Mouse (Mus musculus): ENCODE measurements around the gene Hcn1. TPM values are rescaled to one million over a fixed set of nuclear protein-coding genes. Genes with fewer than 3 reads are reported as not detected.

Hcn1 gene
- polyA plus RNA-seq, 1 experiment from 2014 or later, result 0.10 TPM

- no peaks in the 10 kb centered on the region for H3K27me3 ChIP-seq
- no peak overlapping the region for H3K4me2 ChIP-seq (replicated peaks)
- ATAC-seq (ENCODE audit: low FRiP score, low read depth), result no peak
- H3K27ac ChIP-seq (replicated peaks), result no peak overlapping the region
- no peak overlapping the region for H3K9ac ChIP-seq (replicated peaks)
- WGBS, result 10% methylated on average over 1 of the region's 1 CpGs
- no peaks in the 10 kb centered on the region for H3K36me3 ChIP-seq
- no peaks in the 10 kb centered on the region for H3K4me1 ChIP-seq
- no peak overlapping the region for H3K4me3 ChIP-seq
- H3K9me3 ChIP-seq, result no peaks in the 10 kb centered on the region
Measured at GRCm38 (mm10) chr13:117836658-117837057, 234.5 kb downstream of the Hcn1 start.

- ATAC-seq (ENCODE audit: low FRiP score, low read depth), result no peak
- Histone ChIP-seq H3K9ac (replicated peaks) (no peak overlapping the region), H3K36me3 (no peaks in the 10 kb centered on the region), H3K27ac (replicated peaks) (no peak overlapping the region), H3K4me3 (no peak overlapping the region), H3K9me3 (no peaks in the 10 kb centered on the region), H3K4me2 (replicated peaks) (no peak overlapping the region), H3K27me3 (no peaks in the 10 kb centered on the region), H3K4me1 (no peaks in the 10 kb centered on the region)
- WGBS, result 93% methylated on average over 7 of the region's 7 CpGs
Measured at GRCm38 (mm10) chr13:117838264-117838663, 236.1 kb downstream of the Hcn1 start.

DNA sequence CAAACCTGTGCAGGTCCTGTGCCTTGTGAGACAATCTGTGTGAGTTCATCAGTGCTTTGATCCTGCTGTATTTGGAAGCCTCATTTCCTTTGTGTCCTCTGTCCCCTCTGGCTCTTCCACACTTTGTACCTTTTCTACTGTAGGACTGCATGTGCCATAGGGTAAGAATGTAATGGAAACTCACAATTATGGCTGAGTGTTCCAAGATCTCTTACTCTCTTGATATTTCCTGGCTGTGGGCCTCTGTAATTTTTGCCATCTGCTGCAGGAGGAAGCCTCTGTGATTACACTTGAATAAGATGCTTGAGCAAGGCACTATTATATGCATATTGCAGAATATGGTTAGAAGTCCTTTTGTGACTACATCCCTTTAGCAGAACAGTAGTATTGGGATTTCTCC is 240.2 kb downstream of the Hcn1 start:
- Histone ChIP-seq H3K9ac (replicated peaks) (no peak overlapping the region), H3K4me2 (replicated peaks) (no peak overlapping the region), H3K9me3 (no peaks in the 10 kb centered on the region), H3K27ac (replicated peaks) (no peak overlapping the region), H3K4me1 (no peaks in the 10 kb centered on the region), H3K27me3 (no peaks in the 10 kb centered on the region), H3K36me3 (no peaks in the 10 kb centered on the region), H3K4me3 (no peak overlapping the region)
- ATAC-seq (ENCODE audit: low FRiP score, low read depth), result no peak

- no peaks in the 10 kb centered on the region for H3K36me3 ChIP-seq
- no peaks in the 10 kb centered on the region for H3K4me1 ChIP-seq
- no peak for ATAC-seq (ENCODE audit: low FRiP score, low read depth)
- H3K9ac ChIP-seq (replicated peaks), result no peak overlapping the region
- no peak overlapping the region for H3K27ac ChIP-seq (replicated peaks)
- H3K9me3 ChIP-seq, result no peaks in the 10 kb centered on the region
- no peak overlapping the region for H3K4me3 ChIP-seq
- no peak overlapping the region for H3K4me2 ChIP-seq (replicated peaks)
- H3K27me3 ChIP-seq, result no peaks in the 10 kb centered on the region
- 96% methylated on average over 2 of the region's 2 CpGs for WGBS
Measured at GRCm38 (mm10) chr13:117847290-117847689, 245.2 kb downstream of the Hcn1 start.

- no peak overlapping the region for H3K9ac ChIP-seq (replicated peaks)
- H3K27me3 ChIP-seq, result no peaks in the 10 kb centered on the region
- no peak overlapping the region for H3K4me2 ChIP-seq (replicated peaks)
- 93% methylated on average over 4 of the region's 4 CpGs for WGBS
- H3K36me3 ChIP-seq, result no peaks in the 10 kb centered on the region
- H3K4me1 ChIP-seq, result no peaks in the 10 kb centered on the region
- H3K4me3 ChIP-seq, result no peak overlapping the region
- H3K9me3 ChIP-seq, result no peaks in the 10 kb centered on the region
- no peak overlapping the region for H3K27ac ChIP-seq (replicated peaks)
- no peak for ATAC-seq (ENCODE audit: low FRiP score, low read depth)
Measured at GRCm38 (mm10) chr13:117848757-117849156, 246.6 kb downstream of the Hcn1 start.

DNA sequence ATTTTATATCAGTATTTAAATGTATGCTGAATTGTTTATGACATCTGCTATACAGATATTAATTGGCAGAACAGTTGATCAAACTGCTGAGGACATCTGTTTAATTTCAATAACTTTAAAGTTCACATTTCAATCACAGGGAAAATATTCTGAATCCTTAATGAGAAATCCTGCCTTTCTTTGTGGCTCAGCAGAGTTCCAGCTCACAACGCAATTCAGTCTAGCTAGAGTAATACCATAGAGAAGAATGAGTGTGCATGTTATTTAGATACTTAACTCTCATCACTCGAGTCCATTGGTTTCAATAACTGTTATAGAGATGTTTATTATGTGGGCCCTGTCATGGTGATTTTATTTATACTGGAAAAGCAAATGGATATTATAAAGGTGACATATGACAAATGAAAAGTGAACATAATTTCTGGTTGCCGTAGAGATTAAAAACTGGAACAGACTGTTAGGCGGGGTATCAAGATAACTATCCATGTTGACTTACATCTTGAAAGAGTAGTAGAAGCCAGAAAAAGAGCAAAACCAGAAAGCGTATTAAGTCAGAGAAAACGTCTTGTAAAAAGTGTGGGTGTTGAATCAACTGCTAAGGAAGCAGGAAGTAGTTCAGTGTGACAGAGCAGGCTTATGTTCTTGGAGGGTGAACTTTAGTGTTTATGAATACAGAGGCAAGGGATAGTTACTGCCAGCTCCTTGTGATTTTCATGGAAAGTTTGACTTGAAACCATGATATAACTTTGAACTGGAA is 250.0 kb downstream of the Hcn1 start:
- Histone ChIP-seq H3K27me3 (no peaks in the 10 kb centered on the region), H3K4me1 (no peaks in the 10 kb centered on the region), H3K4me3 (no peak overlapping the region), H3K36me3 (no peaks in the 10 kb centered on the region), H3K9ac (replicated peaks) (no peak overlapping the region), H3K4me2 (replicated peaks) (no peak overlapping the region), H3K9me3 (no peaks in the 10 kb centered on the region), H3K27ac (replicated peaks) (no peak overlapping the region)
- WGBS, result 86% methylated on average over 6 of the region's 6 CpGs
- ATAC-seq (ENCODE audit: low FRiP score, low read depth), result no peak

DNA sequence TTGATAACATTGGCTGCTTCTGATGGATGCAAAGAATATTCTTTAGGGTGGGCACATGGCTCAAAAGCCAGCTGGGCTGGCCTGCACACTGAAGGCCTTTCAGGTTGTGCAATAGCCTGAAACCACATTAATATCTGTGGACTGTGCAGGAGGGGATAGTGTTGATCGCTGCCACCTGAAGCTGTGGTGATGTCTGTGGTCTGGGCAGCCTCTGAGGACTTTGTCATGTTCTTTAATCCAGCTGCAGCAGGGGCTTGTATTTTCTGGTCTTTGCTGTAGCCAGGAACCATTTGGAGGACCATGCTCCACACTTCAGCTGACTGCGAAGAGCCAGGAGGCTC is 250.6 kb downstream of the Hcn1 start:
- Histone ChIP-seq H3K36me3 (no peaks in the 10 kb centered on the region), H3K4me2 (replicated peaks) (no peak overlapping the region), H3K4me3 (no peak overlapping the region), H3K27ac (replicated peaks) (no peak overlapping the region), H3K27me3 (no peaks in the 10 kb centered on the region), H3K9me3 (no peaks in the 10 kb centered on the region), H3K9ac (replicated peaks) (no peak overlapping the region), H3K4me1 (no peaks in the 10 kb centered on the region)
- no peak for ATAC-seq (ENCODE audit: low FRiP score, low read depth)
- 89% methylated on average over 2 of the region's 2 CpGs for WGBS

GRCm38 (mm10) chr13:117858416-117858815 is 256.3 kb downstream of the Hcn1 start:
- Histone ChIP-seq H3K4me3 (no peak overlapping the region), H3K9me3 (no peaks in the 10 kb centered on the region), H3K36me3 (no peaks in the 10 kb centered on the region), H3K27me3 (no peaks in the 10 kb centered on the region), H3K4me2 (replicated peaks) (no peak overlapping the region), H3K4me1 (no peaks in the 10 kb centered on the region), H3K27ac (replicated peaks) (no peak overlapping the region), H3K9ac (replicated peaks) (no peak overlapping the region)
- no peak for ATAC-seq (ENCODE audit: low FRiP score, low read depth)
- 76% methylated on average over 3 of the region's 3 CpGs for WGBS

- Histone ChIP-seq H3K27ac (replicated peaks) (no peak overlapping the region), H3K4me3 (no peak overlapping the region), H3K4me1 (no peaks in the 10 kb centered on the region), H3K27me3 (no peaks in the 10 kb centered on the region), H3K9ac (replicated peaks) (no peak overlapping the region), H3K4me2 (replicated peaks) (no peak overlapping the region), H3K36me3 (no peaks in the 10 kb centered on the region), H3K9me3 (no peaks in the 10 kb centered on the region)
- no peak for ATAC-seq (ENCODE audit: low FRiP score, low read depth)
- 77% methylated on average over 8 of the region's 8 CpGs for WGBS
Measured at GRCm38 (mm10) chr13:117877787-117878186, 275.7 kb downstream of the Hcn1 start.

GRCm38 (mm10) chr13:117880471-117881225 is 278.5 kb downstream of the Hcn1 start:
- no peak overlapping the region for H3K9ac ChIP-seq (replicated peaks)

DNA sequence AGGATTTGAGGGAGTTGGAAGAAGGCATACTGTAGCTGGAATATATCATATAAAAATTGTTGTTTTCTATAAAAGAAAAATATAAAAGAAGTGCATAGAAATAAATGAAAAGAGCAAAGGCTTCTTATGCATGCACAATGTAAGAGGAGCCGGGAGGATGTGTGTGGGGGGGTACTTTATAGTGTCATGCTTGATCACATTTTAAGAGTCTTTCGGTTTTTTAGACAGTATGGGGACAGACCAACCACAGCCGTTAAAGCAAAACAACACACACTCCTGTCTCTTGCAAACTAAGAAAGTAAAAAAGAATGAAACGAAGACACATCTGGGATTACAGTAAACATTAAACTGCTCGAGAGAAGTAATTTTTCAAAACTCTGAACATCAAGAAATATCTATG is 290.0 kb downstream of the Hcn1 start:
- no peak for ATAC-seq (ENCODE audit: low FRiP score, low read depth)
- H3K4me2 ChIP-seq (replicated peaks), result no peak overlapping the region
- H3K4me3 ChIP-seq, result no peak overlapping the region
- H3K9me3 ChIP-seq, result no peaks in the 10 kb centered on the region
- no peaks in the 10 kb centered on the region for H3K36me3 ChIP-seq
- H3K27ac ChIP-seq (replicated peaks), result no peak overlapping the region
- 90% methylated on average over 5 of the region's 5 CpGs for WGBS
- no peaks in the 10 kb centered on the region for H3K4me1 ChIP-seq
- H3K9ac ChIP-seq (replicated peaks), result no peak overlapping the region
- no peaks in the 10 kb centered on the region for H3K27me3 ChIP-seq

More at GRCm38 (mm10) chr13:117880471-117881225, 278.5 kb downstream of the Hcn1 start:
- no peaks in the 10 kb centered on the region for H3K27me3 ChIP-seq
- ATAC-seq (ENCODE audit: low FRiP score, low read depth), result no peak
- no peak overlapping the region for H3K4me3 ChIP-seq
- no peaks in the 10 kb centered on the region for H3K9me3 ChIP-seq
- no peak overlapping the region for H3K4me2 ChIP-seq (replicated peaks)
- 91% methylated on average over 4 of the region's 4 CpGs for WGBS
- H3K4me1 ChIP-seq, result no peaks in the 10 kb centered on the region
- H3K27ac ChIP-seq (replicated peaks), result no peak overlapping the region
- H3K36me3 ChIP-seq, result no peaks in the 10 kb centered on the region

DNA sequence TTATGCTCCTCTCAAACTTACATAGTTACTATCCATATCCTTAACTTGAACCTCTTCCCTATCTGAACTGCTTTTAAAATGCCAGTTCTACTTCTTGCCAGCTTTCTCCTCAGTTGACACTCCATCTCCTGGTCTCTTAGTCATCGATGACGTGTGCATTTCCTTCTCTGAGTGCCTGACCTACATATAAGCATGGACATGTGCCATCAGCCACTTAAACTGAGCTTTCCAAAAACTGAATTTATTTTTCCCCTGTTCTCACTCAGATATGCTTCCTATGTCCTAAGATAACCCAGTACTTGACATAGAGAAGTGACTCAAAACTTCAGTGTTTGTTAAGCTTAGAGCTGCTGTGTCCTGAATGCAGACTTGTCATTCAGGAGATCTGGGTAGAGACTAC is 295.9 kb downstream of the Hcn1 start:
- H3K4me1 ChIP-seq, result no peaks in the 10 kb centered on the region
- no peaks in the 10 kb centered on the region for H3K9me3 ChIP-seq
- no peak for ATAC-seq (ENCODE audit: low FRiP score, low read depth)
- no peaks in the 10 kb centered on the region for H3K36me3 ChIP-seq
- no peak overlapping the region for H3K27ac ChIP-seq (replicated peaks)
- no peak overlapping the region for H3K4me3 ChIP-seq
- no peaks in the 10 kb centered on the region for H3K27me3 ChIP-seq
- H3K9ac ChIP-seq (replicated peaks), result no peak overlapping the region
- no peak overlapping the region for H3K4me2 ChIP-seq (replicated peaks)
- WGBS, result 91% methylated on average over 2 of the region's 2 CpGs
